Mouse (Mus musculus) brown adipose tissue, adult 24 weeks (tissue): ENCODE measurements around the gene 5730596B20Rik. TPM values are rescaled to one million over a fixed set of nuclear protein-coding genes. Genes with fewer than 3 reads are reported as not detected.
A peak's percentile ranks its signal among the peaks of the same experiment; 100 is the strongest.

ENCODE experiments used
- H3K27ac ChIP-seq: fragments of 200-500 bp; replicated peaks from 2 replicates; pipeline ENCODE4 v1.5.1; 2012; ENCODE audit warnings: low read depth, mild to moderate bottlenecking, low read length
- H3K4me1 ChIP-seq: fragments of 200-500 bp; 2 replicates; pipeline ENCODE4 v1.6.1; 2012; ENCODE audit warnings: low read length, mixed read lengths; ENCODE audit not compliant: control insufficient read depth, insufficient read depth, insufficient read length
- H3K4me3 ChIP-seq: fragments of 200-500 bp; 2 replicates; pipeline ENCODE4 v1.5.1; 2012; ENCODE audit warnings: low read depth, mild to moderate bottlenecking, low read length, moderate library complexity; ENCODE audit not compliant: insufficient read depth
- polyA plus RNA-seq: library from polyadenylated mRNA; stranded (reverse); fragments of >200 nt; gene quantifications from 2 replicates; pipeline ENCODE4 v1.2.4, GENCODE M21; 2012; ENCODE audit not compliant: missing spikeins, insufficient read depth, insufficient read length

Gene 5730596B20Rik
- polyA plus RNA-seq, 1 experiment = not detected

DNA sequence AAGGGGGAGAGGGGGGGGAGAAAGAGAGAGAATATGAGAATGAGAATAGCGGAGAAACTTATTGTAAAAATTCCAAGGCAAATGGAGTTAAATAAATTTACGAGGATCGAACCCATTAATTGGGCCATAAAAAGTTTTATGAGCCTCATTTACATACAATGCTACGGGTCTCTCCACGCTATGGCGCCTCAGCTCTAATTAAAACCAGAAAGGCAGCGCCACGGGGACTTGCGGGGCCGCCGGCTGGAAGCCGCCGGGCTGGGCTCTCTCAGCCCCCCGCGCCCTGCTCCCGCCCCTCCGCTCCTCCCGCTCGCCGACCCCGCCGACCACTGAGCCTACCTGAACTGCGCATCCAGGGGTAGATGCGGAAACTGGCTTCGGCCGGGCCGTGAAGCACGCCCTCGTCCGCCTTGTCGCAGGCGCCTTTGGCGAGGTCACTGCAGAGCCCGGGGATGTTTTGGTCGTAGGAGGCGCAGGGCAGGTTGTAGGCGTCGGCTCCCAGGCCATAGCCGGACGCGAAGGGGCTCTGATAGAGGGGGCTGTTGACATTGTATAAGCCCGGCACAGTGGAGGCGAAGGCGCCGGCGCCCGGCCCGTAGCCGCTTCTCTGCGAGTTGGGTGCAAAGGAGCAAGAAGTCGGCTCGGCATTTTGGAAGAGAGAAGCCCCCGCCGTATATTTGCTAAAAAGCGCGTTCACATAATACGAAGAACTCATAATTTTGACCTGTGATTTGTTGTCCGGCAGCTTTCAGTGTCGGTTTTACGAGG lies 39.6 kb downstream of the 5730596B20Rik start:
- Histone ChIP-seq H3K4me1 (peaks cover 4% of the 10 kb centered on the region; the same call in 1 of the 2 replicates), H3K27ac (peak overlapping the region; percentile 40; the same call in 1 of the 2 replicates), H3K4me3 (peak overlapping the region; percentile 64)

DNA sequence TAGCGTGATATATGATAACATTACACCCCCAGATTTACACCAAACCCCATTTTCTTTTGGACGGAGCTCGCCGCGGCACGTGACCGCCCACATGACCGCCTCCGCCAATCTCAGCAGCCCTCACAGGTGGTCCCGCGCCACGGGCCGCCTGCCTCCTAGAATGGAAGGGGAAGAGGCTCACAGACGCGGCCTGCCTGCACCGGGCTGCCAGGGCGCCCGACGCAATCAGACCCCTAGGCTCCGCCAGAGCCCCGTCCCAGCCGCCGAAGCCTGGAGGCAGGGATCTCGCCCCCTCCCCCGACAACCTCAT lies 40.1 kb downstream of the 5730596B20Rik start:
- peak overlapping the region; percentile 64 for H3K4me3 ChIP-seq
- H3K4me1 ChIP-seq = peaks cover 4% of the 10 kb centered on the region; the same call in 1 of the 2 replicates
- peak overlapping the region; percentile 40; the same call in 1 of the 2 replicates for H3K27ac ChIP-seq

DNA sequence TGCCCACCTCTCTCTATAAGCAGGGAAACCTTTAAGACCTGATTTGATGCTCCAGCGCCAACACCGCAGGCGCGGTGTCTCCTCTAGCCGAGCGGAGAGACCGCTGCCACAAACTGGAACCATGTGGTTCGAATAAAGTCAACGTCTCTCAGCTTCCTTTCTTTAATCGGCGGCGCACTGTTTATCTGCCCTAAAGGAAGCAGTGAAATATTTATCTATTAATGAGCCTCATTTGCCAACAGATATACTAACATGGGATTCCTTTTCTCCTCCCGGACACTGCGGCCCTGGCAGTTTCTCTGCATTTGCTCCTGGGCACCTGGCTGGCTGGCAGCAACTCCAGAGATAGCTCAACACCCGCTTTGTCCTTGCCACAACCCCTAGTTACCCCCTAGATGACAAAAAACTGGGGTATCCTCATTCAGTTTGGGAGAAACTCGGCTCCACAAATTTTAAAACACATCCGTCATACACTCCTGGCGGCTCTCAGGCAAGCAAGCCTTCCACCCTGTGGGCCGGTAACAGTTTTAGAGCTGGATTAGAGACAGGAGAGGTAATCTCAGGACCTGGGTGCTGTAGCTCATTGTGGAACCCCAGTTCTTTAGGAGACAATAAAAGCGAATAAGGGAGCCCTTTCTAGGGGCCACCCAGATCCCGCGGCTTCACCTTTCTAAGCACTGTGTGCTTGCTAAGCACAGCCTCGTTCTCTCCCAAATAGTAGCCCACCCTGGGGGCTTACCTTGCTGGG lies 40.8 kb downstream of the 5730596B20Rik start:
- peak overlapping the region; percentile 64 for H3K4me3 ChIP-seq
- H3K27ac ChIP-seq = 0 out of 2 replicates have a peak overlapping the region, but pooled peaks have one; percentile 4
- peaks cover 4% of the 10 kb centered on the region; the same call in 1 of the 2 replicates for H3K4me1 ChIP-seq

DNA sequence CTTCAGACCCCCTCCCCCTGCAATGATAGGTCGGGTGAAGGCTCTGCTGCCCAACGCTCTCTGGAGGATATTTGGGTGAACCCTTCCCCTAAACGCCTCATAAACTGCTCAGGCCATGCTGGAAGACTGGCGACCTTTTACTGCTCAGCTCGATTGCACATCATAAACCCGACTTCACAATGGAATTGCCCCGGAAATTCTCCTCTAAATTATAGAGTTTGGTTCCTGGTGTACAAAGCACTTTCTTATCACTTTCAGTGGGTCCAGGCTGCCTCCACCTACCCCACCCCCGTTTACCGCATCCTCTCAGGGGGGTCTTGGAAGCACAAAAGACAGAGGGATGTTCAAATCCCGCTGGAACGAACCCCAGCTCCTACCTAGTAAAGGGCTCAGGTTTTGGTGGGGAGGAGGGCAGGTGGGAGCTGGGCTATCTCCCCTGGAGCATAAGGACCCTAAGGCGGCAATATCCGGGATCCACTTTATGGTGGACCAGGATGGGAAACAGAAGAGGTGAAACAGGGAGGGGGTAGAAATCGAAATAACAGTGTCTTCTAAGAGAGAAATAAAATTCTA lies 41.4 kb downstream of the 5730596B20Rik start:
- H3K4me3 ChIP-seq = no peak overlapping the region
- no peak overlapping the region for H3K27ac ChIP-seq
- H3K4me1 ChIP-seq = peaks cover 4% of the 10 kb centered on the region; the same call in 1 of the 2 replicates

DNA sequence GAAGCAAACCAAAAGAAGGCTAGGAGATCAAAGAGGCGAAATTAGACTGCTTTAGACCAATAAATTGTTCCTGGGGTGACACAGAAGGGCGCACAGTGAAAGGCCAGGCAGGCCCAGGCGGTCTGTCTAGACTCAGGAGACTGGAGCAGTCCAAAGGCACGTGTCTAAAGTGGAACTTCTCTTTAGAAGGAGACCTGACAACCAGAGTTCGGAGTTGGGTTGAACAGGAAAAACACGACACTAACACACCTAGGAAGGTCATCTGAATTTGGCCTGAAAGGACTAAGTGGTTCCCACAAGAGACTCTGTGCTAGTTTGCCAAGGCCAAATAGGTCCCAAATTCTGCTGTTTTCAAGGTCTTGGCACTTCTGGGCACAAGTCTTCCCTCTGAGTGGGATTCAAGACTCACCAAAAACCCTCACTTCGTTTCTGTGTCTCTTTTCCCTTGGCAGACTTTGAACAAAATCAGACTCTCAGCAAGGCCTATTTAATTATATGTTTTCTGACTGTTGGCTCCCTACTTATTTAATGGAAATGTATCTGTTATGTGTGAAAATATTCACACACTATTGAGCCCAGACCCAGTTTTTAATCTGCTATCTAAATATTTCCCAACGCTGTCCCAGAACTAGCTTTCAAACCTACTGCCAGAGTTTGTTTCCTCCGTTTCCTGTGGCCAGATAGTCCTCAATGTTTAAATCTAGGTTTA lies 42.1 kb downstream of the 5730596B20Rik start:
- Histone ChIP-seq H3K4me3 (no peak overlapping the region), H3K4me1 (peaks cover 4% of the 10 kb centered on the region; the same call in 1 of the 2 replicates), H3K27ac (no peak overlapping the region)

DNA sequence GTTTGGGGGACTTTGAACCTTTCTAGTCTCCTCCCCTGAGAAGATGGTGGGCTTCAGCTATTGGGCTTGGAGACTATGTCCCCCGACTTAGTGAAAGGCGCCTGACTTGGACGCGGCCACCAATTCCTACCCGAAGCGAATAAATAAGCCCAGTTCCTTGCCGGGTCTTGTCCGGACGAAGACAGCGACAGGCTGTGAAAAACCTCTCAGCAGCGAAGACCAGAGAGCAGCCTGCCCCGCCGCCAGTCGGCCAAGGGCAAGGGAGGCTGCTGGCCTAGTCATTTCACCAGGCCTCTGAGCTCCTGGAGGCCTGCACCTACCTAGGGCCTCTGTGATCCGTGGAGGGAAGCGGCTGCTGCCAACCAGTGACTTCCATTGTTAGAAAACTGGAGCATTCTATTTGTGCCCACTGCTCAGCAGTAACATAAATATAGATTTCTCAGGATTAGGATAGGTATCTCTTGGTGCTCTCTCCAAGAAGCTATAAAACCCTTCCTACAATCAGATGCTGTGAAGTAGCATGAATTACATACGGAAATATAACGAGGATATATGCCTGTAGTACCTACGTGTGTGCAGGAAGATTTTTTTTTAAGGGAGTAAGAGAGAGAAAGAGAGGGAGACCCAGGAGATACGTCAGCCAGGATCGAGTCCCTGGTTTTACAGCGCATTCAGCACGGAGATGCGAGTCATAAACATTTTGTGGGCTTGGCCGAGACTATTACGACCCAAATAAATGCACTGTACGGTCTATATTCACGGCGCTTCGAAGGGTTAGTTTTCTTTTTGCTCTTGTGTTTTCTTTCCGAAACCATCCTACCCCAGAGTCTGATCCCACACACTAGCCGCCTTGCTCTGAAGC lies 42.9 kb downstream of the 5730596B20Rik start:
- H3K4me1 ChIP-seq = peaks cover 4% of the 10 kb centered on the region; the same call in 1 of the 2 replicates
- H3K4me3 ChIP-seq = no peak overlapping the region
- H3K27ac ChIP-seq = no peak overlapping the region

DNA sequence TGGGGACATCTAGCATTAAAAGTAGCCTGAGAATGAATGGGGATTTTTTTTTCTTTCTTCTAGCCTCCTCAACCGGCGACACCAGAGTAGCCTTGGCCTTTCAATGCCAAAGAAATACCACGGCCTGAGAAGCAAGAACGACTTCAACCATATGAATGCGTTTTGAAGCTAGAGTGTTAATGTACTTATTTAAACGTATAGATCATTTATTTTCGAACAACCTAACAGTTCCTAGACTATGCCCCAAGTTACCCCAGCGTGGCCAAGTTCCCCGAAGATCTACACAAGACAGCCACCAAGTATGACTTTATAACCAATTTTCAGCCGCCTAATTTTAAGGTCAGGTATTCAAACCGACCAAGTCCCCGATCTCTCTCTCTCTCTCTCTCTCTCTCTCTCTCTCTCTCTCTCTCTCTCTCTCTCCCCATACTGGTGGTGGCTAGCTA lies 43.6 kb downstream of the 5730596B20Rik start:
- Histone ChIP-seq H3K27ac (no peak overlapping the region), H3K4me1 (peaks cover under 1% of the 10 kb centered on the region; the same call in 1 of the 2 replicates), H3K4me3 (peak overlapping the region; percentile 74)

DNA sequence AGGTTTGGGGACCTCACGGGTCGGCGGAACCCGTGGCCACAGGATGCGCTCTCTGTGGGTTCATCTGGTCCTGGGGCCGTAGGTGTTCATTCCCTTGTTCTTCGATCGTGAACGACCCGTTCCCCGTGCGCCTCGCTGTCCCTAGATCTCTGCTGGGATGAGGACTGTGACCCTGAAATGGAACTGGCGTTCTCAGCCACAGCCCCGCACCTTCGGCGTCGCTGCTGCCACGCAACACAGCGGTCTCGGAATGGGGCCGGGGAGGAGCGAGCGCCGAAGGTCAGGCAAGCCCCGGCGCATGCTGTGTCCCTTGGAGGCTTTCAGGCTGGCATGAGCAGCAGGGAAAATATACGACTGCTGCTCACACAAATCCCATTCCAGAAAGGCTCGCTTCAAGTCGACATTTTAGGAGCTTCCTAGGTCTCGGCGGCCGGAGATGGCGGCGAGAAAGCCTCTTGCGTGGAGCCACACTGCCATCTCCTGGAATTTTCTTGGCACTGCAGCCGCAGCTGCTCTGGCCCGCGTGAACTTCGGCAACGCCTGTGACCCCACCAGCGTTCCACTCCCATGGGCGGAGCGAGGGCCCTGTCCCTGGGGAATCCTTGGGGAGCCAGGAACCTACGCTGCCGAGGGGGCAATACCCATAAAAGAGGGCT lies 44.2 kb downstream of the 5730596B20Rik start, which contains the start of gene Hoxa7:
Gene Hoxa7, minus strand, starts transcription at position 518 of the 656 bp plus-strand sequence.
- no peak within 1 kb of the TSS for H3K27ac ChIP-seq
- no peaks in the 10 kb centered on the region; the same call in 1 of the 2 replicates for H3K4me1 ChIP-seq

DNA sequence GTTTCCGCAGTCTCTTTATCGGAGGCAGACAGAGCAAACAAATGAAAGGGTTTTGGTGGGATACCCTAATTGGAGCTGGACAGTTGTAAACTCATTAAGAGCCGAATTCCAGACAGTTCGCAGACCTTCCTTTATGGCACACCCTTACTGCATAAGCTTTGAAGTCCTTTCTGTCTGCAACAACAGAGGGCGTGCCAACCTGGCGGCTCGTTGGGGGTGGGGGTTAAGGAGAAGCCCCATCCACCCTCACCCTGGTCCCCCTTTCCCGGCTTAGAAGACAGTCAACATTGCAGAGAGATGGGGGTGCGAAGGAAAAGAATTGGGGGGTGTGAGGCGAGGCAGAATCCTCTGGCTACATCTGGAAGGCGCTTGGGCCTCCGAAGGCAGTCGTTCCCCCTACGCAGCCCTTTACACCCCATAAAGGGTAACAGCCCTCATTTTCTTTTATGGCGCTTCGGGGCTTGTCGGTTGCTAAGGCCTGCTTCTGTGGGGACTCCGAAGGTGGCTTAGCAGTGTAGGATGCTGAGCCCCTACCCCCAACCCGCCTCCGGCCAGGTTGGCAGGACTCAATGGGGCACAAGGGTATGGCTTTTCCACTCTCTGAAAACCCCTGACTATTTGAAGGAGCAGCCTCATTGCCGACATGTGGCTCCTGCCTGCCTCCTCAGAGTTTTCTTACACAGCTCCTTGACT lies 44.8 kb downstream of the 5730596B20Rik start:
- no peaks in the 10 kb centered on the region for H3K4me1 ChIP-seq
- H3K27ac ChIP-seq = no peak overlapping the region
- H3K4me3 ChIP-seq = peak overlapping the region; percentile 36

More for the DNA sequence above, 44.2 kb downstream of the 5730596B20Rik start, which contains the start of gene Hoxa7:
- H3K4me3 ChIP-seq = peak within 1 kb of the TSS; percentile 74

DNA sequence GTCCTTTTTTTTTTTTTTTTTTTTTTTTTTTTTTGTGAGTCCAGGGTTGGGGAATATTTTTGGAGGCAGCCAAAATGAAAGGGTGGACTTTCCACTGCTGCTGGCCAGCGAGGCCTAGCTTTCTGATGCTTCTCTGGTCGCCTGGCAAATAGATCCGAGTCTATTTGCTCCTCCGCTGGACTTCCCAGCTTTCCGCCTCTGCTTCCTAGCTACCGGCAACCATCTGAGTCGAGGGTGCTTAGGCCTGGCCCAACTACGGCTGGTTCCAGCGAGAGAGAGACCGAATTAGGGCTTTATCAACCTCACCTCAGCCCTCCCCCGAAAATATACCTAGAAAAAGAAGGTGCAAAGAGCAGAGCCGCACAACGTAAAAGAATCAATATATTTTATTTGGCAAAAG lies 45.4 kb downstream of the 5730596B20Rik start:
- Histone ChIP-seq H3K4me3 (no peak overlapping the region), H3K4me1 (no peaks in the 10 kb centered on the region), H3K27ac (no peak overlapping the region)

DNA sequence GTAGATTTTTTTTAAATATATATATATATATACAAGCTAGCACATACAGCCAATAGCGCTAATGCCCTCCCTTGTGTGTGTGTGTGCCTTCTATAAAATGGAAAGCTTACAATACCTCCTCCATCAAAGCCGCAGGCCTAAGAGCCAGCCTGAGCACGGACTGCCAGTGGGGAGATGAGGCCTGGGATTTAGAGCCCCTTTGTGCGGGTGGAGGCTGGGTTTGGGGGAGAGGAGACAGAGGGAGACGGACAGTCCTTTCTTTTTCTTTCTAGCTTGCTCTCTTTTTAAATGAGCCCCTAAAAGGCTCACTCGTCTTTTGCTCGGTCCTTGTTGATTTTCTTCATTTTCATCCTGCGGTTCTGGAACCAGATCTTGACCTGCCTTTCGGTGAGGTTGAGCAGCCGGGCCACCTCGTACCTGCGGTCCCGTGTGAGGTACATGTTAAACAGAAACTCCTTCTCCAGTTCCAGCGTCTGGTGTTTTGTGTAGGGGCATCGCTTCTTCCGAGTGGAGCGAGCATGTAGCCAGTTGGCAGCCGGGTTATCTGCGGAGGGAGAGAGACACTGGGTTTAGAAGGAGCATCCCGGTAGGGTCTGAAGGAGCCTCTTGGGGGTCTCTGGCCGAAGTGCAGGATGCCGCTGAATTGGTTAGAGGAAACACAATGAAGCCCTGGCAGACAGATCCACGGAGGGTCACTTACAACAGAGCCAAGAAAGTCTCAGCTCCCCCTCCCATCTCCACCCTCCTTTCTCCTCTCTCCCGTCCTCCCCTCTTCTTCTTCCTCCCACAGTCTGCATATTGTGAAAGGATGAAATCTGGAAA lies 46.9 kb downstream of the 5730596B20Rik start:
- Histone ChIP-seq H3K4me3 (no peak overlapping the region), H3K27ac (no peak overlapping the region), H3K4me1 (no peaks in the 10 kb centered on the region)

DNA sequence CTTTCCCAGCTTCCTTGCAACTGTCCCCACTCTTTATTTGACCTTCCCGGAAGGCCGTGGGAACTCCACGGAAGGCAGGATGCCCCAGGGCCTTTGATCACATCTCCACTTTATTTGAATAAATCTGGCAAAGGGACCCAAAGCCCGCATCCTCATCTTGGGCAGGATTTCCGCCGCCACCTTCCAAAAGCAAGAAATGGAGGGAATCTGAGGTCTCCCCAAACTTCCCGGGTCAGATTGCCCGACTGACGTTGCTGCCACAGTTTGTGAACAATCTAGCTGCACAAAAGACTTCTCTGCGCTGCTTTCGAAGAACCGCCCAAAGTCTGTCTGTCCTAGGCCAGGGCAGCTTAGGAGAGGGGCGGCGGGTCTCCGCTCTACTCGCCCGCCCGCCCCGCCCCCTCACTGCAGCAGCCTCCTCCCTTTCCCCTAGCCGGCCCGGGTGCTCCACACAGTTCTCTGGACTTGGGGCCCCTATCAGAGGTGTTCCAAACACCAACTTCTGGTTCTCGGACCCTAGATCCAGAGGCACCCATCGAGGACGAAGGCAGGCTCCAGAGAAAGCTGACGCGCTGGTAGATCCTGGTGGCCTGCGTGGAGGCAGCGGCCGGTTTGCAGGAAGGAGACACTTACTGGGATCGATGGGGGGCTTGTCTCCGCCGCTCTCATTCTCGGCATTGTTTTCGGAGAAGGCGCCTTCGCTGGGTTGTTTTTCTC lies 47.8 kb downstream of the 5730596B20Rik start:
- H3K27ac ChIP-seq = no peak overlapping the region
- peak overlapping the region; percentile 49 for H3K4me3 ChIP-seq
- H3K4me1 ChIP-seq = no peaks in the 10 kb centered on the region
